7 mouse cellular contexts compared by ENCODE assay signal in genomic region chr15:31586519-31586918, GRCm38 (mm10). TPM values are rescaled to one million over a fixed set of nuclear protein-coding genes. Genes with fewer than 3 reads are reported as not detected.
A peak's percentile ranks its signal among the peaks of the same experiment; 100 is the strongest.
DNase-seq lines count a peak whose midpoint lies in the region; ATAC-seq and TF ChIP-seq lines count a peak whose summit lies in the region.

No protein-coding gene starts in this region.

- no peaks in the 10 kb centered on the region for H3K79me2 ChIP-seq in heart, adult 2 months (replicated peaks; ENCODE audit: control insufficient read depth, insufficient read depth, low read length)

- no peak overlapping the region for H3K4me3 ChIP-seq in heart, adult 2 months
- no peak overlapping the region for H3K4me3 ChIP-seq in limb, embryonic 14.5 days (replicated peaks; ENCODE audit: low read length)

- TF ChIP-seq CTCF in heart, adult 2 months (IDR thresholded peaks at IDR 0.05), result no peak; the same call in 1 of the 2 replicates

- no peaks in the 10 kb centered on the region for H3K9me3 ChIP-seq in limb, embryonic 14.5 days (ENCODE audit: control insufficient read depth, low read length)

- H3K9ac ChIP-seq in heart, adult 2 months (ENCODE audit: low read depth, low read length), result no peak overlapping the region
- H3K9ac ChIP-seq in limb, embryonic 14.5 days (ENCODE audit: low read depth, low read length, severe bottlenecking), result no peak overlapping the region

- no peak overlapping the region for H3K27ac ChIP-seq in heart, adult 2 months
- no peak overlapping the region for H3K27ac ChIP-seq in limb, embryonic 14.5 days (replicated peaks; ENCODE audit: low read depth, low read length)

- ATAC-seq in limb, embryonic 14.5 days (ENCODE audit: low FRiP score, low read depth), result peak; percentile 54; the same call in 1 of the 2 replicates

- intact Hi-C loops in heart, adult 2 months (cut with DNase I), result loop anchor here (1.0 to 5.0 kb wide), 4 partner anchors 56 to 271 kb away; partner anchors contain the start of genes March6 and Ropn1l

- H3K36me3 ChIP-seq in heart, adult 2 months (ENCODE audit: control insufficient read depth, insufficient read depth, low read length), result no peaks in the 10 kb centered on the region
- H3K36me3 ChIP-seq in limb, embryonic 14.5 days (ENCODE audit: control insufficient read depth, insufficient read depth, low read length), result peaks cover 25% of the 10 kb centered on the region

- no peaks in the 10 kb centered on the region for H3K4me1 ChIP-seq in heart, adult 2 months (ENCODE audit: control insufficient read depth, insufficient read depth, low read length)
- H3K4me1 ChIP-seq in limb, embryonic 14.5 days (ENCODE audit: control insufficient read depth, insufficient read depth, low read length), result peaks cover 3% of the 10 kb centered on the region; the same call in 1 of the 2 replicates

- WGBS in heart, adult 2 months, result under 1% methylated on average over 4 of the region's 4 CpGs
- 10% methylated on average over 4 of the region's 4 CpGs for WGBS in limb, embryonic 14.5 days

- DNase-seq in adrenal gland, postnatal 10 days, result peak; percentile 92
- DNase-seq in embryo, embryonic 9.5 days (ENCODE audit: extremely low spot score), result peak; percentile 86
- DNase-seq in heart, adult 2 months, result peak; percentile 83 to 87
- peak; percentile 94 for DNase-seq in kidney, adult 9 months
- peak; percentile 85 for DNase-seq in limb, embryonic 14.5 days (ENCODE audit: low spot score)
- peak; percentile 24 to 69 for DNase-seq in monocyte, adult 2 months (ENCODE audit: low read depth in 1 of 2, low spot score in 2 of 2)
- DNase-seq in spleen, postnatal 10 days (ENCODE audit: low spot score in 2 of 2), result peak; percentile 82 to 91

- peak; percentile 92 for TF ChIP-seq EP300 in heart, adult 2 months (IDR thresholded peaks at IDR 0.05; ENCODE audit: insufficient read depth, low read depth, low read length)

- no peaks in the 10 kb centered on the region for H3K27me3 ChIP-seq in heart, adult 2 months (ENCODE audit: control insufficient read depth, insufficient read depth, low read length)
- H3K27me3 ChIP-seq in limb, embryonic 14.5 days (ENCODE audit: control insufficient read depth, insufficient read depth, low read length), result no peaks in the 10 kb centered on the region

- H3K4me2 ChIP-seq in limb, embryonic 14.5 days (replicated peaks; ENCODE audit: low read depth, low read length, severe bottlenecking), result no peak overlapping the region

- TF ChIP-seq POLR2A in heart, adult 2 months (IDR thresholded peaks at IDR 0.05; ENCODE audit: insufficient read depth, low read depth, low read length), result no peak
- no peak for TF ChIP-seq POLR2A in limb, embryonic 14.5 days (IDR thresholded peaks at IDR 0.05; ENCODE audit: borderline replicate concordance, extremely low read depth, insufficient read depth, insufficient read length)

RNA-seq across cellular contexts. Expression of gene Cct5, which starts 15.1 kb away (rescaled TPM):
- 100 to 1,000 TPM; 272 to 290 TPM for total RNA-seq in adrenal gland, postnatal 10 days (2021)
- 100 to 1,000 TPM; 131 to 146 TPM for total RNA-seq in heart, adult 2 months (2021)
- 64.3 and 112 TPM in 2 replicates for polyA plus RNA-seq in heart, adult 2 months (2012; rRNA removed)
- polyA plus RNA-seq in limb, embryonic 14.5 days (2012; rRNA removed), result 254 and 328 TPM in 2 replicates
- 505 and 509 TPM in 2 replicates for polyA plus RNA-seq in limb, embryonic 14.5 days (2014; fragmentation: Nextera tagmentation; extraction: Ambion mirVana)

RNA-seq across cellular contexts. Expression of gene Fam173b, which starts 15.1 kb away (rescaled TPM):
- total RNA-seq in adrenal gland, postnatal 10 days (2021), result 10 to 100 TPM; 14.8 to 19.4 TPM
- total RNA-seq in heart, adult 2 months (2021), result 10 to 100 TPM; 20.0 to 22.4 TPM
- polyA plus RNA-seq in heart, adult 2 months (2012; rRNA removed), result 11.2 and 17.1 TPM in 2 replicates
- polyA plus RNA-seq in limb, embryonic 14.5 days (2012; rRNA removed), result 13.0 and 13.5 TPM in 2 replicates
- polyA plus RNA-seq in limb, embryonic 14.5 days (2014; fragmentation: Nextera tagmentation; extraction: Ambion mirVana), result 11.7 and 12.8 TPM in 2 replicates

RNA-seq across cellular contexts. Expression of gene Cmbl, which starts 21.3 kb away (rescaled TPM):
- total RNA-seq in adrenal gland, postnatal 10 days (2021), result 100 to 1,000 TPM in 1 of 2 experiments, 10 to 100 TPM in 1; 82.2 to 106 TPM
- 10 to 100 TPM; 27.1 to 30.7 TPM for total RNA-seq in heart, adult 2 months (2021)
- 49.6 and 70.3 TPM in 2 replicates for polyA plus RNA-seq in heart, adult 2 months (2012; rRNA removed)
- polyA plus RNA-seq in limb, embryonic 14.5 days (2012; rRNA removed), result 2.3 and 3.0 TPM in 2 replicates
- polyA plus RNA-seq in limb, embryonic 14.5 days (2014; fragmentation: Nextera tagmentation; extraction: Ambion mirVana), result 2.2 and 4.0 TPM in 2 replicates

RNA-seq across cellular contexts. Expression of gene March6, which starts 55.7 kb away (rescaled TPM):
- total RNA-seq in adrenal gland, postnatal 10 days (2021), result 100 to 1,000 TPM in 1 of 2 experiments, 10 to 100 TPM in 1; 97.6 to 101 TPM
- total RNA-seq in heart, adult 2 months (2021), result 100 to 1,000 TPM; 101 to 121 TPM
- polyA plus RNA-seq in heart, adult 2 months (2012; rRNA removed), result 32.3 and 65.1 TPM in 2 replicates
- polyA plus RNA-seq in limb, embryonic 14.5 days (2012; rRNA removed), result 27.4 and 30.9 TPM in 2 replicates
- polyA plus RNA-seq in limb, embryonic 14.5 days (2014; fragmentation: Nextera tagmentation; extraction: Ambion mirVana), result 30.6 and 35.7 TPM in 2 replicates
